Mouse (Mus musculus): ENCODE results near the gene Gga3.
A peak's percentile ranks its signal among the peaks of the same experiment; 100 is the strongest.

Gene Gga3

DNA sequence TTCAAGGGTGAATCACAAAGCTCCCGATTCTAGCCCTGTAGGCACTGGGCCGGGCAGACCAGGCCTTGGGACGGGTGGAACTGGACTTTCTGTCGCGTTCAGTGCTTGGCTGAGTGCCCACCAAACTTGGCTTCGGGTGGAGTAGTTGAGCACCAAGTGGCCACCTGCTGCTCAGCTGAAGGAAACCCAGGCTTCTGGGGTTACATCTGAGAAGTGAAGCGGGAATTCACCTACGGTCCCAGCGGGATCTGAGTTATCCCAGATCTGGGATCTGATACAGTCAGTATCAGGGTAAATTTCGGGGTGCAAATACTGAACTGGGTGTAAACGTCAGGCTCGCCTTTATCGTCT lies 8.2 kb upstream of the Gga3 start:
- DNase-seq (ENCODE audit: low spot score) = peak; percentile 88

DNA sequence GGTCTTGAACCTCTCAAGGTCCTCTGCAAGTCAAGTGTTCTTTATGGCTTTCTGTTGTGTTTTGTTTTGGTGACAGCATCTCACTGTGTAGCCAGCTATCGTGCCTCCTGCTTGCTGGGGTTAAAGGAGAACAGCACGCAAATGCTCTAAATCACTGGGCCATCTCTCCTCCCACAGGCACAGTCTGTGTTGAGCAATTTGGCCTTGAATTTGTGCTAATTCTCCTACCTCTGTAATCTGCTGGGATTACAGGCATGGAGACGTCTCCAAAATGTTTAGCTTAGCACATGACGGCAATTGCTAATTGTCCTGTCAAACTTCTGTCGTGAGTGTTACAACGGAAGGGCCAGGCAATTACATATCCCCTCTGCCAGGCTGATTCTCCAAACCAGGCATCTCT lies 7.3 kb upstream of the Gga3 start:
- no peak for DNase-seq (ENCODE audit: low spot score)

DNA sequence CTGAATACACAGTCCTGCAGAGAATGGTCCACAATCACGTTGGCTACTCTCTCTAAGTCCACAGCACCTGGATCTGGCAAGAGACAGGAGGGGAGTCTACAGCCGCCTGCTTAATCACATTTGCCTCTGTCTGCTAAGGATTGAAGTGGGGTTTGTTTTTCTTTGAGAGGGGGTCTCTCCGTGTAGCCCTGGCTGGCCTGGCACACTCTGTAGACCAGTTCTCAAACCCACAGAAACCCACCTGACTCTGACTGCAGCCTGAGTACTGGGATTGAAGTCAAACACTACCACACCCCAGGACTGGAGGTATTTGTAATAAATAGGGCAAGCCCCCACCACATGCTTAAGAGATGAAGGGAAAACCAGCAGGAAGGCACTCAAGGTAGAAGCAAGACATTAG lies 5.7 kb upstream of the Gga3 start:
- DNase-seq (ENCODE audit: low spot score) = no peak

DNA sequence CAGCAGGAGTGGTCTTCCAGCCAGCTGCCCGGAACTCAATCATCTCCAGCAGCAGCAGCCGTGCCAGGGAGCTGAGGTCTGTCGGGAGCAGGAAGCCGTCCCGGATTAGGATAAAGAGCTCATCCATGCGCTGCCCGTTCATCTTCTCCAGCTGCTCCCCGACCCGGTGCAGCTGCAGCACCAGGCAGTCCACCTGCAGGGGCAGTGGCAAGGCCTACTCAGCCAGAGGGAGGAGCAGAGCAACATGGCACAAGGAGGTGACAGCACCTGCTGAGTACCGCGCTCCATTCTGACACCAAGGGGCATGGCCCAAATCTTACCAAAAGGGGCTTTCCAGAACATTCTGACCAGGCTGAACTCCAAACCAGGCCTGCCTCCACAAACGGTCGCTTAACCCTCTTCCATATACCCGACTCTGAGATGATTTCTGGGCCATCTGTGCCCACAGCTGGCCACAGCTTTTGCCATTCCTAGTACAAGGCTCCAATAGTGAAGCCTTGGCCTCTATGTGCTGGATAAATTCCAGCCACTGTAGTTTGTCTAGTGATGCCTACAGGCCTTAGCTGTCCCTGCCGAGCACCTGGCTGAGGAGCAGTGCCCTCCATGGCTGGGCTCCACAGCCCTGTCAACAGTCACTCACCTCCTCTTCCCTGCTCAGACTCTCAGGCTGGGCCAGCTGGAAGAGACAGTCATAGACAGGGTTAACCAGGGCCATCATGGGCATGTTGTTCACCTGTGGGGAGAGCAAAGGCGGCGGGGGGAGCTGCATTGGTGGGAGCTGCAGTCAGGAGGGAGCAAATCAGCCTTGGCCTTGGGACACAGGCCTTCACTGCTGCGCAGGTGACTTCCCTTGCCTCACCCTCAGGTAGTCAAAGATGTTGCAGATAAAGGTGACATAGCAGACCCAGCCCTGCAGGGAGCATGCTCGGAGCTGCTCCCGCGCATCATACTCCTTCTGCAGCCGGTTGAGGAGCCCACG lies 4.9 kb upstream of the Gga3 start:
- DNase-seq (ENCODE audit: low spot score) = no peak

DNA sequence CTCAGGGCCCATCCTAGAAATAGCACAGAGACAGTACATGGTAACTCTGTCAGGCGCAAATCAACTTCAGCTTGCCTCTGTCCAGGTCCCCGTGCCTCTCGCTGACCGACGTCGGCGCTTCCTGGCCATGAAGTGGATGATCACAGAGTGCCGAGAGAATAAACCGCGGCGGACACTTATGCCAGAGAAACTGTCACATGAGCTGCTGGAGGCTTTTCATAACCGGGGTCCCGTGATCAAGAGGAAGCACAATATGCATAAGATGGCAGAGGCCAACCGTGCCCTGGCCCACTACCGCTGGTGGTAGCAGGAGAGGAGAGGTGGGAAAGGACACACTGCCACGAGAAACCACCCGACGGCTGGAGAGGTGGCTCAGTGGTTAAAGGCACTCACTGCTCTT lies 2.9 kb upstream of the Gga3 start:
- DNase-seq (ENCODE audit: low spot score) = no peak

DNA sequence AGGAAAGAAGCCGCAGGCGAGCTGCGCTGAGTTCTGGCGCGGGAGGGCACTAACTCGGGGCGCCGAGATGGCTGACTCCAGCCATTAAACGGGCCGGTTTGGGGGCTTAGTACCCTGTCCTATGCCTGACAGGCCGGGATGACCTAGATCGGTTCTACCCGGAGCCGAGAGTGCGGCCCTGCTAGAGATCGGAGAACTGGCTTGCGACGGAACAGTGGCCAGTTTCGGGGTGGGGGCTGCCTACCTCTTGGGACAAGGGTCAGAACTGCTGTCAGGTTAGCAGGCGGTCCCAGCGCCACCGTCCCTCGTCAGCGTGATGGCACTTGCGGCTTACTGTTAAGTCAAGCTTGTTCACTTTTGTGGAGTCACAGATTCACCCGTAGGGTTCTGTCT lies 449 bp upstream of the Gga3 start:
- no peak for DNase-seq (ENCODE audit: low spot score)

DNA sequence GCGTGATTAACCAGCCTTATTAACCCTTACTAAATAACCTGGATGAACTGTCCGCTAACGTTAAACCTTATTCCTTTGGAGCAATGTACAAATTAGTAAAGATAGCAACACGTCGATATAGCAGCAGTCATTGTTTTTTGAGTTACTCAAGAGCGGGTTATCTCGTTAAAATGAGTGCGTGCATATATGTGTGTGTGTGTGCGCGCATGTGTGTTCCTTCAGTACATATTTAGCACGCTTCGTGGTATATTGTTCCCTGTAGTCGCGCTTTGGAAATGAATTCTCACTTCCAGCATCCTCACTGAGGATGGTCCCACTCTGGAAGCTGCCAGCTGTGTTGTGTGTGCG lies 749 bp downstream of the Gga3 start:
- no peak for DNase-seq (ENCODE audit: low spot score)

DNA sequence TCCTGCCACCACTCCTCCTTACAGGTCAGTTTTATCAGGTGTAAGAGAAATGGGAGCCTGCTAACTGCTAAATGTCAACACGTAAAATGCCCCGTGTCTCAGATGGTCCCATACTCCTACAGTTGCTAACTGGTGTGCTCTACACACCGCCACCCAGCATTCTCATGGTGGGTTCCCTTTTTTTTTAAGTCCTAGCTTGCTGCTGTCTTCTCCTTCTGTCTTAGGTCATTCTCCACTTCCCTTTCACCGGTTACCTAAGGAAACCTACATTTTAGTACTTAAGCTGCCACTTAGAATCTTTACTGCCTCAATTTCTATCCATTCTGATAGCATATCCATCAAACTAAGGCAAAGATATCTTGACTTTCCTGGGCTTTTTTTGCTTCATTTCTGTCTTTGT lies 2.7 kb downstream of the Gga3 start:
- DNase-seq (ENCODE audit: low spot score) = no peak

DNA sequence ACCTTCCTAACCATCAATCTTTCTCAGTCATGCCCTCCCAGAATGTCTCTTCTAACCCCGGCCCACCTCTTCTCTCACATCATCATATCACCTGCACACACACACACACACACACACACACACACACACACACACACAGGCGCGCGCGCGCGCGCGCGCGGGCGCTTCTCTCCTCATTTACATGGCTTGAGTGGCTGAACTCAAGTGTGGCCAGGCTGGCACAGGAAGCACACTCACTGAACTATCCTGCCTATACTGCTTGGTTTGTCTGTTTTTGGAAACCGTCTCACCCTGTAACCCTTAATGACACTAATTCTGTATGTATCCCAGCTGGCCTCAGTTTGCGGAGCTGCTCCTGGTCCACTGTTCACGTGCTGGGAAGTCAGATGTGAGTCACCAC lies 3.1 kb downstream of the Gga3 start:
- DNase-seq (ENCODE audit: low spot score) = no peak

DNA sequence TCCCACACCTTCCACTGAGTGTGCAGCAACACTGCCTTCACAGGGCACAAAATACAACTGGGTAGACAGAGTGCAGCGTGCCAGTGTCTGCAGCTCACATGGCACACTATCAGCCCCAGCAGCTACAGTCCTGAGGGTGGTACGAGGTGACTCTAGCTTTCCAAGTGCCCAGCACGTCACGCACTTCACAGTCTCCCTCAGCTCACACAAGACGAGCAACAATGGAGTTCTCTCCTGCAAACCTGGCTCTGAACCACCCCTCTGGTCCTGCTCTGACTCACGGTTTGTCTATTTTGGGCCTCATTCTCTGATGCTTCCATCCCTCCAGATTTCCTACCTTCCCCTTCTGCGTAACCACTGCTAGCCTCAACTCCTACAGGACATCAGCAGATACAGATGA lies 4.1 kb downstream of the Gga3 start:
- no peak for DNase-seq (ENCODE audit: low spot score)

DNA sequence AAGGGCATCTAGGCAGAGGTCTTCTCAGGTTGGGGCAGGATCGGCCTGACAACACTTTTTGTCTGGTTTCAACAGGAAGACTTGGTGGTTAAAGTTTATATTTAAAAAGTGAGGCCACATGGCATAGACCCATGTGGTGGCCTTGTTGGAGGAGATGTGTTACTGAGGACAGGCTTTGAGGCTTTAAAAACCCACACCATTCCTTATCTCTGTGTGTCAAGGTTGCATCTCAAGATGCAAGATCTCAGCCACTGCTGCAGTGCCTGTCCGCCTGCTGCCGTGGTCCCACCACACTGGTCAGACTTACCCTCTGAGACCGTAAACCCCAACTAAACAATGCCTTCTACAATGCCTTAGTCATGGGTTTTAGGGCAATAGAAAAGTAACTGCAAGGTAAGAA lies 5.5 kb downstream of the Gga3 start:
- DNase-seq (ENCODE audit: low spot score) = no peak

DNA sequence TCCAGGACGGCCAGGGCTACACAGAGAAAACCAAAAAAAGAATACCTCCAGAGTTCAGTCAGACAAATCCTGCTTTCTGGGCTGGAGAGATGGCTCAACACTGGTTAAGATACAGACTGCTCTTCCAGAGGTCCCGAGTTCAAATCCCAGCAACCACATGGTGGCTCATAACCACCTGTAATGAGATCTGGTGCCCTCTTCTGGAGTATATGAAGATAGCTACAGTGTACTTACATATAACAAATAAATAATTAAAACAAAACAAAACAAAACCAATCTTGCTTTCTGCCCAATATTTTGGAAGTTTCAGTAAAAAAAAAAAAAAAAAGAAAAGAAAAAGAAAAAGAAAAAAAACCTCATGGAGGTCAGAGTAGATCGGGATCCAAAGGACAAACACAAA lies 8.6 kb downstream of the Gga3 start:
- no peak for DNase-seq (ENCODE audit: low spot score)

DNA sequence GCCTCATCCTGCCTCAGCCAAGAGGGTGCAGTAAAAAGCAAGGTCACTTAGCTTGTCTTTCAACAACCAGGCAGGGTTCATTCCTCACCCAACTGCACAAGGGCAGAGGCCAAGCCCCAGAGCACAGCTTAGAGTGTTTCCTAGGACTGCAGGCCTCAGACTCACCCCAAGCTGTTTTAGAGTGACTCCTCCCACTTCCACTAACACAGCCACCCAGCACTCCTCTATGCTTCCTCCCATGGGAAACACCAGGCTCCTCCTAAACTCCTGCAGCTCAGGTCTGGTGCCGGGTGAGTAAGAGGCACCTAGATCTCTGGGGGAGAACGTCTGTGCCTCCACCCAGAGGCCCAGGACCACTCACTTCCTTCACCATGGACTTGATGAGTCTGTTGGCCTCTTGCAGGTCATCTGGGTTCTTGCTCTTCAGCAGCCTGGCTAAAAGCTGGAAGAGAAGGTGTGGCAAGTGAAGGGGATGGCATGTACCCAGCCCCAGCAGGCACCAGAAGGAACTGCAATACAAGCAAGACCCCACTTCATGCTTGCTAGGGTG lies 13.2 kb downstream of the Gga3 start:
- no peak for DNase-seq (ENCODE audit: low spot score)

DNA sequence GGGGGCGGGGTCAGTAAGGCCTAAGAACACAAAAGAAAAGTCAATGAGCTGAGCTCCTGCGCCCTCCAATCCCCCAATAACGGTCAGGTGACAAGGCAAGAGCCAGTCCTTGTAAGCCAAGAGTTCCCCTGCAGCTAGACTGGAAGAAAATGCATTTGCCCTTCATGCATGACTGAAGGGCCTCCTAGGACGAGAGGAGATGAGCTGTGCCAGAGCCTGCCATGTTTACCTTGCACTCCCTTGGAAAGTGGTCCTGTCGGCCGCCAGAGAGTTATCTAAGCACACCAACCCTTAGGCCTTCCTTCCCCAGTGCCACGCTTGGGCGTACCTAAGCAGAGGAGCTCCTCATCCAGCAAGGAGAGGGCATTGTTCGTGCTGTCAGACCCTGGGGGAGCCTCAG lies 15.9 kb downstream of the Gga3 start:
- no peak for DNase-seq (ENCODE audit: low spot score)

DNA sequence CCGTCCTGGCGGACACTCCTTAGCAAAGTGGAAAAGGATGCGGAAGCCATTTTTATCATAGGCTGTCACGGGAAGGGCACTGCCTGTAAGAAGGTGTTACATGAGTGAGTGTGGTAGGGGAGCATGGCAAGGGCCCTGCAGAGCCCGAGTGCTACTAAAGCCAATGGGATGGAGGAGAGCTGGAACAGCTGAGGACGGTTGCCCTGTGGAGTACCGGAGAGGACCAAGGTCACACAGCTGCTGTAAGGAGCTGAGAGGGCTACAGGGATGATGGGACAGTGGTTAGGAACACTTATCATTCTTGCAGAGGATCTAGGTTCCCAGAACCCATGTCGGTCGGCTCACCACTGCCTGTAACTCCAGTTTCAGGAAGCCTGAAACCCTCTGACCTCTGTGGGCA lies 17.4 kb downstream of the Gga3 start:
- no peak for DNase-seq (ENCODE audit: low spot score)

DNA sequence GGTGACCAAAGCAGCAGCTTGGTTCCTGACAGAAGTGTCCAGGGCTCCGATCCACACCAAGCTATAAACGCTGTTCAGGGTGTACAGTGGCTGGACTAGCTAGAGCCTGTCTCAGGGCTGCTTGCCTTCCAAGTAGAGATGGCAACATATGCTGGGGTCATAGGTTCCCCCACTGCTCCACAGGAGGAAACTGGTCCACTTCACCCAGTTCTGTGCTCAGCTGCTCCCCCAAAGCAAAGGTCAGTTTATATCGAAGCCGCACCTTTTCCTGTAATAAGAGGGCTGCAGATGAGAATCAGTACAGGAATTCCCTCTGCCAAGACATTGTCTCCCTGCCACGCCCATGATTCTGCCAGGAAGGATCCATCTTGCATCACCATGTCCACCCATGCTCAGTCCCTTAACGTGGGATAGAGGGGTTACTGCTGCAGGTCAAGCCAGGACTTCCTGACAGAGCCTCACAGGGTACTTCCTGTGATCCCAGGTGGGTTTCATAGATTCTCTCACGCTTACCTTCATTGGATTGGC lies 18.2 kb downstream of the Gga3 start:
- DNase-seq (ENCODE audit: low spot score) = no peak

DNA sequence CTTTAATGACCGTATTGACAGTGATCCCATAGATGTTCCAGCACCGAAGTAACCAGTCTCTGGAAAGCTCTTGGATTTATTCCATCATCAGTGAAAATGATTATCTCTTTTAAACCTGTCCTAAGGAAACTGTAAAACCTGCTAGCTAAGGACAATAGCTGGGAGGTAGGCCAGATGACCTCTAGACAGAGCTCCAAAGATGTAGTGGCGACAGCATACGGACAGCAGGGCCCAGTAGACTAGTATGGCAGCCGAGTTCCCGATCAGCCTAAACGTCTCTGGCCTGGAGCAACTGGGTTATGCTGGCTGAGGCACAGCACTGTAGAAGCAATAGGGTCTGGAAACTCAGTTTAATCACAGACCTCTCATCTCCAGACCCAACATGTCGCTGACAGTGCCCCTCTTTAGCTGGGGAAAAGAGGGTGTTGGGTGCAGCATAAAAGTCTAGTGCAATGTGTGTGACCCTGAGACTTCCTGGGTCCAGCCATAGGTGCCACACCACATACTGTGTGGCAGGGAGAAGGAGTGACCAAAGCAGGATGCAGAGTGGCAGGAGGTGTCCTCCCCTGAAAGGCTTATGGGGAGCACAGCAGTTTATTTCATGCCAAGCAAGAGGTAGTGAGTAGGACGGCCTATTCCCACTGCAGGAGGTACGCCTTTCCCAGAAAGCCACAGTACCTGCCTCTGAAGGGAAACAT lies 19.3 kb downstream of the Gga3 start:
- DNase-seq (ENCODE audit: low spot score) = no peak

DNA sequence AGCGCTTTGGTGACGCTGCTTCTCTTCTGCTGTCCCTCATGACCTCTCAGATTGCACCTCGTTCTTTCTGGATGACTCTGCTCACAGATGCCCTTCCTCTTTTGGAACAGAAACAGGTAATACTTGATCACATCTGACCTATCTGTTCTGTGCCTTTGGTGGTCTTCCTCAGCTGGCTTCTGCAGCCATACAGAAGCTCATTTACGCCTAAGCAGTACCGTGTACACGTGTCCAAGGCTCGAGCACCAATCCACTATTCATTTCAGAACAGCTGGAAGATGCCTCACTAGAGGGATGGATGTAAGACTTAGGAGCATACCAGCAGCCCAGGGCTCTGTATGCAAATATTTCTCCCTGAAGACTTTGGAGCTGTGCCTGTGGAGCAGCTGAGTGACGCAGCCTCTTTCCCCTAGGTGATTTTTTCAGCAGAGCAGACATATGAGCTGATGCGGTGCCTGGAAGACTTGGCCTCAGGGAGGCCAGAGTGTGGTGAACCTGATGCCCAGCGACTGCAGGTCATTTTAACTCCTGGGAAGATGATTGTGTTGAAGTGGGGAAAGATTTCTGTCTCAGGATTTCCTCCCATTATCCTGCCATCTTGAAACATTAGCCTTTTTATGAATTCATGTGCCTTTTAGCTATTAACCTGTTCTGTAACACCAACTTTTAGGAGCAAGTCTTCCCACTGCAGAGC lies 20.8 kb downstream of the Gga3 start:
- DNase-seq (ENCODE audit: low spot score) = no peak

DNA sequence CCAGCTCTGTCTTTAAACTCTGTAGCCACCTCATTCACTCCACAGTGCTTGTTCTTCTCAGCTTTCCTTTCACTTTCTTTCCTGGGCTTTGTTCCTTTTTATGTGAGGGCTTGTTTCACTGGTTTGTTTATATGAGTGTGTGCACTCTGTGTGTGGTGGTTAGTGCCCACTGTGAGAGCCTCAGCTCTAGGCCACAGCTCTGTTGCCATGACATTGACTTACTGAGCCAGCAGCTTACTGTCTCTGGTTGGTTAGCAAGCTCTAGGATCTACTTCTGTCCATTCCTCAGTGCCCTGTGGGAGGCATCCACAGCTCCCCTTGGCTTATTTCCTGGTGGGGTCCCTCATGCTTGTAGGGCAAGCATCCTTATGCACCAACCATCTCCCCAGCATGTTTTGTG lies 24.8 kb downstream of the Gga3 start:
- no peak for DNase-seq (ENCODE audit: low spot score)

DNA sequence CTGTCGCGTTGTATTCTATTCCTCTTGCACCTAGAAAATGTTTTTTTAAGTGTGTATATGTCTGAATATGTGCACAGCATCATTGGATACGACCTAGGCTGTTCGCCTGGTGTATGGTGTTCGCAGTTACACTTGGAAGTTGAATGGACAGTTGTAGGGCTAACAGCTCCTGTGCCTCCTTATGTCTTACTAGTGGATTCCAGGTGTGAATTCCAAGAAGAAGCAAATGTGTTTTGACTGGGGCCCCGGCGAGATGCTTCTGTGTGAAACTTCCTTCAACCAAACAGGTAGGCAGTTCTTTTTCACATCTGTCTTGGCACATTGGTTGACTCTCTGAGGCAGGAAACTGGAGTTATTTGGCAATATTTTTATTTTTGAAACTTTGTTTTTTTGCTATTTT lies 38.9 kb downstream of the Gga3 start:
- no peak for DNase-seq (ENCODE audit: low spot score)

DNA sequence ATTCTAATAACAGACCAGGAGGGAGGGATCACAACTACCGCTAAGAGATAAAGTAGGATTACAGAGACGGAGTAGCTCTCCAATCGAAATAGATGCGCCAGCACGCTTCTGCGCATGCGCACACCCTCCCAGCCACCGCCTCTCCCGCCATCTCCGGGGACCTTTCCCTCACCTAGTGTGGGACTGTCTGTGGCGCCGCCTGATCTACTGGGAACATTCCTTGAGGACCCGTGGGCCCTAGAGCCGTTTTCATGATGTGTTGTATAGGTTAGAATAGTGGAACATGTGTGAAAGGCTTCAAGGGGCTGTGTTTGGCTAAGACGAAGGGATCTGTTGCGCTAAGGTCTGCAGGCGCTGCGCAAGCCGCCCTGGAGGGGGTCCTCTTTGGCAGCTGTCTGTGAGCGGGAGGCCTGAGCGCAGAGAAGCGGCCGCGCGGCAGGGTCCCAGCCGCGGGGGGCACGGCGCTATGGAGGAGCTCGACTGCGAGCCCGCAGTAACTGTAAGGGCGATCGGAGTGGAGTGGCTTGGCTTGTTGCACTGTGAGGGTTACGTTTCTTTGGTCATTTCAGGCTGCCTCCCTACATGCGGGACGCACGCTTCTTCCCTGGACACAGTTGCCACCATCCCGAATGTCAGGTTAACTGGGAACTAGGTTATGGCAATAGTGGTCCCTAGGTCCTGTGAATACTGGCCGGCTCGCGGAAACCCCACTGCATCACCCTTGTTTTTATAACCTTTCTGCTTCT lies 39.6 kb downstream of the Gga3 start, which contains the start of gene Nup85:
Gene Nup85 (plus strand): TSS at position 371 of the 746 bp plus-strand sequence.
- DNase-seq (ENCODE audit: low spot score) = peak; percentile 98

DNA sequence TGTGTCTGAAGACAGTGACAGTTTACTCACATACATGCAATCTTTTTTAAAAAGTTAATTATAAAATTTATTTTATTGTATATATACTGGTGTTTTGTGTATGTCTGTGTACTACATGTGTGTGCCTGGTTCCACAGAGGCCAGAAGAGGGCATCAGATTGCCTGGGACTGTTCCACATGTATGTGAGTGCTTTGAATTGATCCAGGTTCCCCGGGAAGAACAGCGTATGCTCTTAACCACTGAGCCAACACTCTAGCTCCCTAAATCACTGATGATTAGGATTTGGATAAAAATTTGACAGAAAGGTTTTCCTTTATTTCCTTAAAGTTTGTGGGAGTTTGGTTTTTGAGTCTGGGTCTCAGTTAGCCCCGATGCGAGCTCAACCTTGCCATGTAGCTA lies 40.4 kb downstream of the Gga3 start:
- no peak for DNase-seq (ENCODE audit: low spot score)
